Mouse (Mus musculus) neural tube, embryonic 14.5 days (tissue): Measurements from ENCODE around the gene Calu. TPM values are rescaled to one million over a fixed set of nuclear protein-coding genes. Genes with fewer than 3 reads are reported as not detected.

ENCODE experiments used
- ATAC-seq: fragments of 200-750 bp; cut with Nextera tagmentation; 2 replicates; pipeline ENCODE4 v1.8.0; 2017; ENCODE audit warnings: low read depth, mild to moderate bottlenecking, moderate TSS enrichment, moderate library complexity
- H3K27ac ChIP-seq: fragments of 300-500 bp; sonication (generic); 2 replicates; pipeline ENCODE4 v1.5.1; 2014; ENCODE audit warnings: low read depth, mild to moderate bottlenecking, control low read depth, low read length, moderate library complexity, mixed read lengths
- H3K27me3 ChIP-seq: fragments of 300-500 bp; sonication (generic); 2 replicates; pipeline ENCODE4 v1.6.1; 2014; ENCODE audit warnings: low read length; ENCODE audit not compliant: control insufficient read depth, insufficient read depth
- H3K36me3 ChIP-seq: fragments of 300-500 bp; sonication (generic); 2 replicates; pipeline ENCODE4 v1.6.1; 2014; ENCODE audit warnings: low read length, mixed read lengths; ENCODE audit not compliant: control insufficient read depth, insufficient read depth
- H3K4me1 ChIP-seq: fragments of 300-500 bp; sonication (generic); 2 replicates; pipeline ENCODE4 v1.6.1; 2014; ENCODE audit warnings: low read length; ENCODE audit not compliant: control insufficient read depth, insufficient read depth
- H3K4me2 ChIP-seq: fragments of 300-500 bp; sonication (generic); 2 replicates; pipeline ENCODE4 v1.6.1; 2014; ENCODE audit warnings: mild to moderate bottlenecking, low read depth, low read length, control low read depth
- H3K4me3 ChIP-seq: fragments of 300-500 bp; sonication (generic); 2 replicates; pipeline ENCODE4 v1.5.1; 2014; ENCODE audit warnings: low read depth, low read length, control low read depth, mixed read lengths
- H3K9ac ChIP-seq: fragments of 300-500 bp; sonication (generic); replicated peaks from 2 replicates; pipeline ENCODE4 v1.6.1; 2014; ENCODE audit warnings: low read depth, mild to moderate bottlenecking, control low read depth, low read length, mixed read lengths
- H3K9me3 ChIP-seq: fragments of 300-500 bp; sonication (generic); 2 replicates; pipeline ENCODE4 v1.6.1; 2016; ENCODE audit warnings: low read length; ENCODE audit not compliant: control insufficient read depth
- WGBS: fragments of 180-500 bp; shearing (Covaris S2); extraction: QIAGEN DNeasy Blood & Tissue Kit; methylation state at CpG from one replicate; pipeline ENCODE4 v1.1.7; 2014; 5-methylcytosine and 5-hydroxymethylcytosine counted together
- polyA plus RNA-seq: library from polyadenylated mRNA; unstranded; fragments of >200 nt; fragmentation: Nextera tagmentation; extraction: Ambion mirVana; gene quantifications from 2 replicates; pipeline ENCODE4 v1.2.1, GENCODE M21; 2014

The Calu gene
- polyA plus RNA-seq = 141 and 194 TPM in 2 replicates

DNA sequence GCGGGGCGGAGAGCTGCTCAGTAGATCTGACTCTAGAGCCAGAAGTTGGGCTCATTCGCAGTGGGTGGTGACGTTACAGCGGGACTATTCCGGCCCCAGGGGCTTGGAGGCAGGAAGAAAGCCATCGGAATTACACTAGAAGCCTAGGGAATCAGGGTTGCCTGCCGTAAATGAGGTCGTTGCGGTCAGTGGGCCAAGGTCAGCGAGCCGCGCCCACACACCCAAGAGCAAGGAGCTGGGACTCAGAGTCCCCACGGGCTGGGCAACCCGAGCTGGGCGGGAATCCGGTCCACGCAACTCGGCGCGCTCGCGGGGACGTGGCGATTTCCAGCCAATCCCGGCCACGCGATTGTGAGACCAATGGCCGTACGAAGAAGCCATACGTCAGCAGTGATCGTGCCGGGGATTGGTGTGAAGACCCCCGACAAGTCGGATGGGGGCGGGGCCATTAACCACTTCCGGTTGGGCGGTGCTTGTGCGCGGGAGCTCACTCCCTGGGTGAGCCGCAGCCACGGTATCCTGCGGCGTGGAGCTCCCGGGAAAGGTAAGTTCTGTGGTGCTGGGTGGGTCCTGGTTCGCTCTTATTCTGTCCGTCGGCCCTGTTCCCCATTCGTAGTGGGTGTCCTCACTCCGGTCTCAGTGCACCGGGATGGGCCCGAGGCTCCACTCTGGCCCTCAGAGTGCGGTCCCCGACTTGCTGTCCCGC, at the start of gene Calu:
Gene Calu, plus strand, starts transcription at position 405 of the 706 bp plus-strand sequence.
- peak within 1 kb of the TSS; percentile 78 for H3K4me2 ChIP-seq
- no peaks in the 10 kb centered on the region for H3K9me3 ChIP-seq
- ATAC-seq = peak; percentile 100
- H3K27ac ChIP-seq = peak within 1 kb of the TSS; percentile 81
- no peaks in the 10 kb centered on the region for H3K36me3 ChIP-seq
- peak within 1 kb of the TSS; percentile 88 for H3K4me3 ChIP-seq
- H3K9ac ChIP-seq = peak within 1 kb of the TSS; percentile 86
- under 1% methylated on average over 55 of the region's 55 CpGs for WGBS
- peaks cover 7% of the 10 kb centered on the region; the same call in 1 of the 2 replicates for H3K4me1 ChIP-seq
- H3K27me3 ChIP-seq = no peaks in the 10 kb centered on the region

DNA sequence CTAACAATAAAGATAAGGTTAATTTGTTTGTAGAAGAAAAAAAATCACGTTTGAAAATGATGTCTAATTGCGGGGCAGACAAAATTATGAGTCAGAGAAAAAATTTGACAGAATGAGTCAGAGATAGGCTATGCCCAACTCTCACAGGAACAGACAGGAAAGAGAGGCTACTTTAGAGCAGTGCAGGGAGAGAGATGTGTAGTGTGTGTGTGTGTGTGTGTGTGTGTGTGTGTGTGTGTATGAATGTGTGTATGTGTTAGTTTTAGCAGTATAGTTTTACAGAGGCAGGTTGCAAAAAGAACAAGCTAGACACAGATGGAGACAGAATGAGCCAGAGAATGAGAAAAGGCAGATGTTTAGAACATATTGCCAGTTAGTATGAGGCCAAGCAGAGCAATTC, 48.8 kb upstream of the Calu start:
- Histone ChIP-seq H3K4me2 (no peak overlapping the region), H3K36me3 (no peaks in the 10 kb centered on the region), H3K4me3 (no peak overlapping the region), H3K9me3 (no peaks in the 10 kb centered on the region), H3K27me3 (no peaks in the 10 kb centered on the region), H3K27ac (no peak overlapping the region), H3K4me1 (no peaks in the 10 kb centered on the region), H3K9ac (no peak overlapping the region)
- no peak for ATAC-seq
- WGBS = 78% methylated on average over 2 of the region's 2 CpGs

DNA sequence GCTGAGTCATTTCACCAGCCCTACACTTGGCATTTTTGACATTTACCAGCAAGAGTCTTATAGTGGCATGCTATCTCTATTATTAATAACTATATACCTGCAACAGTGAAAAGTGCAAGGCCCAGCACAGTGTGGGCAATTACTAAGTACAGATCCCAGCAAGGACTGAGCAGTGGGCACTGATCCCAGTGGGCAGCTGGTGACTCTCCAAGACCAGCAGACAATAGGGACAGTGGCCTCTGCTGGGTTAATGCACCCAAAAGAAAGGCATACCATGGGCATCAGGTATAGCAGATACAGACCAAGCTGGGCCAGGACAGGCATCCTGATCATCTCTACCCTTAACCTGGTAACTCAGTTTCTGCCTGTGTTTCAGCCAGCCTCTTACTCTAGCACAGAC, 44.6 kb upstream of the Calu start:
- no peak for ATAC-seq
- Histone ChIP-seq H3K9me3 (no peaks in the 10 kb centered on the region), H3K36me3 (no peaks in the 10 kb centered on the region), H3K27ac (no peak overlapping the region), H3K9ac (no peak overlapping the region), H3K27me3 (no peaks in the 10 kb centered on the region), H3K4me3 (no peak overlapping the region), H3K4me2 (no peak overlapping the region), H3K4me1 (no peaks in the 10 kb centered on the region)

DNA sequence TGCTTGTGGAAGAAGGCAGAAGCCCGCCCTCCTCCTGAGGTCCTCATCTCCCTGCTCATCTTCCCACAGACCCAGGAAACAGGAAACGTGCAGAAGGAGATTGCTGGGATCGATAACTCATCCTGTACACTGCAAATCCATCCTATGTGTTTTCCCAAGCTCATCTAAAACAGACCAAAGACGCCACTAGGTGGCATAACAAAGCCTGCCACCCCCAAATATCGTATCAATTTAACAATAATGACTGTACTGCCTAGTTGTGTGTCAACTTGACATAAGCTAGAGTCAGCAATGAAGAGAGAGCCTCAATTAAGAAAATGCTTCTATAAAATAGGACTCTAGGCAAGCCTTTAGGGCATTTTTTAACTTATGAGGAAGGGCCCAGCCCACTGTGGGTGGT, 44.1 kb upstream of the Calu start:
- Histone ChIP-seq H3K27me3 (no peaks in the 10 kb centered on the region), H3K4me1 (no peaks in the 10 kb centered on the region), H3K9ac (no peak overlapping the region), H3K4me2 (no peak overlapping the region), H3K36me3 (no peaks in the 10 kb centered on the region), H3K4me3 (no peak overlapping the region), H3K9me3 (no peaks in the 10 kb centered on the region), H3K27ac (no peak overlapping the region)
- no peak for ATAC-seq
- 42% methylated on average over 5 of the region's 5 CpGs for WGBS

DNA sequence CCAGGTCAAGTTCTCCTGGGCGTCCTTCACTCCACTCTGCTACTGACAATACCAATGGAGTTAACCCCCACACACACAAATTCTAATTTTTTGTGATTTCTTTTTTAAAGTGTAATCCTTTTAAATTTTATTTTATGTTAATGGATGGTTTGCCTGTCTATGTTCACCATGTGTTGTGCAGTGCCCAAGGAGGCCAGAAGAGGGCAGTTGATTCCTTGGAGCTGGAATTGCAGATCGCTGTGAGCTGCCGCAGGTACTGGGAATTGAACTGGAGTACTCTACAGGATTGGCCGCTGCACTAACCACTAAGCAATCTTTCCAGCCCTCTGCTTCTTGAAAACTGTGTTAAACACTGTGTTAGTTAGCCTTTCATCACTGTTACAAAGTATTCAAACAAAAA, 42.4 kb upstream of the Calu start:
- Histone ChIP-seq H3K4me2 (no peak overlapping the region), H3K27me3 (no peaks in the 10 kb centered on the region), H3K9ac (no peak overlapping the region), H3K36me3 (no peaks in the 10 kb centered on the region), H3K4me3 (no peak overlapping the region), H3K27ac (no peak overlapping the region), H3K9me3 (no peaks in the 10 kb centered on the region), H3K4me1 (no peaks in the 10 kb centered on the region)
- WGBS = 97% methylated on average over 4 of the region's 4 CpGs
- ATAC-seq = no peak

DNA sequence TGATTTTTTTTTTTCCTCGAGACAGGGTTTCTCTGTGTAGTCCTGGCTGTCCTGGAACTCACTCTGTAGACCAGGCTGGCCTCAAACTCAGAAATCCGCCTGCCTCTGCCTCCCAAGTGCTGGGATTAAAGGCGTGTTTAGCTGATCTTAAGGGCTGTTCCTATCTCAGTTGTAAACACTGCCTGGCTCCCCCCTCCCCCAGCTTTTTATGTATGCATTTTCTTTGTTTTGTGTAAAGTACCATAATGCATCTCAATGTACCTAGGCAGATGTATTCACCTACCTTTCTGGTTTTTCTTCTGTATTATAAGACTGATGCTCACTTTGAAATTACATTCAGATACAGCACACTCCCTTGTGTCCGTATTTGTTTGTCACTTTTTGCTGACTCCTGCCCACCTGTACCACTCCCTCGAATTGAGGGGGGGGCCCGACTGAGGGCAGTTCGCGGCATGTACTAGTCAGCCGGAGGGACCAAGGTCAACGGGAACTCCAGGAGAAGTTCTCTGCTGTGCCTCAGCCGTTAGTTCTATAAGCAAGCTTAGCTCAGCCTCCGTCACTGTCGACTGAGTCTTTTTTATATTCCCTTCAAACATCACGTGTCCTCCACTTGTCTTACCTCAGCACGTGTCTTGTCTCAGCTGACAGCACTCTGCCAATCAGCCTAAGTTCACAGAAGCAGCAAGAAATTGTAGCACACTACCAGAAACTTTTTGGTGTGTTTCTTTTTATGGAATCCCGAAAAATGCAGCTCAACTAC, 38.8 kb upstream of the Calu start:
- no peak for ATAC-seq
- Histone ChIP-seq H3K27me3 (no peaks in the 10 kb centered on the region), H3K4me1 (no peaks in the 10 kb centered on the region), H3K9ac (no peak overlapping the region), H3K27ac (no peak overlapping the region), H3K9me3 (no peaks in the 10 kb centered on the region), H3K4me3 (no peak overlapping the region), H3K4me2 (no peak overlapping the region), H3K36me3 (no peaks in the 10 kb centered on the region)
- WGBS = 89% methylated on average over 16 of the region's 16 CpGs

DNA sequence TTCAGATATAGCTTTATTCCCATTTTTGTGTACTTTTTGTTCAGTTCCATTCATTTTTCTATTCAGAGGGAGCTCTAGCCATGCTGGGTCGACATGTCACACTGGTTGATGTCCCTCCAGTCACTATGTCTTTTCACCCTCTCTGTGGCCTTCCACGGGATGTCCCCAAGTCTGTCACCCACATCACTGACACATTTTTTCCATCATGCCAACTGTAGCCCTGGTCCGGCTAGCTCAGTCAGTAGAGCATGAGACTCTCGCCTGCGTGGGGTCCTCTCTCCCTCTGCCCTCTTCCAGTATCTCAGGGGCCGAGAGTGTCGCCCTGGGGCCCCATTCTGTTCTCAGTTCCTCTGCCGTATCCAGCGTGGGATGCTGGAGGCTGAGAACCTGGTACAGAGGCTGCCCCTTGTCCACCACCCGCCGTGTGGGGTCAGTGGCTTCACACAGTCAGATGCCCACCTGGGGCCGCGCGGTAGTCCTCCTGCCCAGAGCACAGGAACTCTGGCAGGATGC, 34.1 kb upstream of the Calu start:
- H3K4me3 ChIP-seq = no peak overlapping the region
- 74% methylated on average over 14 of the region's 14 CpGs for WGBS
- no peaks in the 10 kb centered on the region for H3K27me3 ChIP-seq
- H3K9me3 ChIP-seq = no peaks in the 10 kb centered on the region
- no peak overlapping the region for H3K4me2 ChIP-seq
- no peaks in the 10 kb centered on the region for H3K36me3 ChIP-seq
- no peak for ATAC-seq
- H3K27ac ChIP-seq = no peak overlapping the region
- H3K9ac ChIP-seq = no peak overlapping the region
- H3K4me1 ChIP-seq = no peaks in the 10 kb centered on the region

DNA sequence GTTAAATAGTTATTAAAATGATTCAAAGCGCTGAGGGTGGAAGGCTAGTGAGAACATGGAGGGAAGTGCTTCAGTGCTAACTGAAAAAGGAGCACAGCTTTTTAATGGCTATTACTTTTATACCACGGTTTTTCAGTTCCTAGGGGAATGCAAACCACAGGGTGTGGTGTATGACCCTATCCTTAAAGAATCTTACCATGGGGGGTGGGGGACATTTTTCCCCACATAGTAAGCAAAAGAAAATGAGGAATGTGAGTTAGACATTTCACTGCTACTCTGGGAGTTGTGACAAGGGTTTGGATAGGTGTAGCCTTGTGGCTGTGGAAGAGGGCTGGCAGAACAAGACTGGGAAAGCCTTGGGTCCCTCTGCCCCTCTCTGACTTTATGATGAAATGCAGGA, 30.6 kb upstream of the Calu start:
- no peaks in the 10 kb centered on the region for H3K27me3 ChIP-seq
- H3K4me1 ChIP-seq = no peaks in the 10 kb centered on the region
- H3K36me3 ChIP-seq = no peaks in the 10 kb centered on the region
- no peaks in the 10 kb centered on the region for H3K9me3 ChIP-seq
- WGBS = 63% methylated on average over 2 of the region's 2 CpGs
- H3K4me3 ChIP-seq = no peak overlapping the region
- no peak overlapping the region for H3K4me2 ChIP-seq
- ATAC-seq = no peak
- no peak overlapping the region for H3K9ac ChIP-seq
- no peak overlapping the region for H3K27ac ChIP-seq

DNA sequence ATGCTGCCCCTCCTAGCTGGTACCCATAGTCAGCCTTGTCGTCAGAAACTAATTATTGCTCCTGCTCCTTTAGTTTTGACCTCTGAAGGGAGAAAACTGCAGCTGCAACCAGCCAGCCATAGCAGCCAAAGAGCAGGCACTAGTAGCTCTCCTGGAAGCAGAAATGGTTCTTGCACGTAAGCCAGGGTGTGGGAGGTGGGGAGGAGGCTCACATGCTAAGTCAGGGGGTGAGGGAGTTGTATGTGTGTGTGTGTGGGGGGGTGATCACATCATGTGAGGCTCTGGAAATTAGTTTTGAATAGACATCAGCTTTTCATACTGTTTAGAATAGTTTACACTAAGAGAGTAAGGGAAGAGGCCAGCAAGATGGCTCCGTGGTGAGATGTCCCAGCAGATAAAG, 29.9 kb upstream of the Calu start:
- no peaks in the 10 kb centered on the region for H3K9me3 ChIP-seq
- ATAC-seq = no peak
- no peaks in the 10 kb centered on the region for H3K36me3 ChIP-seq
- H3K27me3 ChIP-seq = no peaks in the 10 kb centered on the region
- H3K4me1 ChIP-seq = no peaks in the 10 kb centered on the region
- WGBS = 73% methylated on average over 3 of the region's 3 CpGs
- no peak overlapping the region for H3K27ac ChIP-seq
- H3K9ac ChIP-seq = no peak overlapping the region
- H3K4me3 ChIP-seq = no peak overlapping the region
- H3K4me2 ChIP-seq = no peak overlapping the region
